Mouse (Mus musculus) heart, postnatal 0 days (tissue): ENCODE data around the gene Tgfbr2.

Source experiments
- CTCF ChIP-seq: IDR thresholded peaks from 2 replicates; pipeline ENCODE4 v1.5.1; 2016; ENCODE audit warnings: antibody characterized with exemption, control low read depth, low read depth
- EP300 ChIP-seq: IDR thresholded peaks from 2 replicates; pipeline ENCODE4 v1.6.1; 2016; ENCODE audit warnings: antibody characterized with exemption, low read depth

DNA sequence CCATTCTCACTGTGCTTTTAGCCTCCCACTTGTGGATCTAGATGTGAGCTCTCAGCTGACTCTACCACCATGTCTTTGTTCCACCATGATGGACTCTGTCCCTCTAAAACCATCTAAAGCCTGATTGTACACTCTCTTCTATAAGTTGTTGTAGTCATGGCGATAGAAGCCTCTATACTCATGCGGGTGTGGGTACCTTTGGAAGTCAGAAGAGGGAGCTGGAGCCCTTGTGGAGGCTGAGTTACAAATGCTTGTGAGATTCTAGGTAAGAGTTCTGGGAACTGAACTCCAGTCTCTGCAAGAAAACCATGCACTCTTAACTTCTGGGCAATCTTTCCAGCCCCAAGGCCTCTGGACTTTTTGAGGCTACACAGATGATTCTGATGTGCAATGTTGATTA, 40.7 kb downstream of the Tgfbr2 start:
- TF ChIP-seq CTCF (peak; percentile 24; the same call in 1 of the 2 replicates), EP300 (no peak)
